Mouse (Mus musculus) lung, adult 2 months (tissue): Measurements from ENCODE around the gene Tmem145.

ENCODE experiments used
- CTCF ChIP-seq: fragments of 200-500 bp; IDR thresholded peaks from 2 replicates; pipeline ENCODE4 v1.5.1; 2011; ENCODE audit warnings: mild to moderate bottlenecking, low read length, control low read depth; ENCODE audit not compliant: insufficient read depth
- POLR2A ChIP-seq: fragments of 200-500 bp; IDR thresholded peaks from 2 replicates; pipeline ENCODE4 v1.6.1; 2011; ENCODE audit warnings: low read depth, mild to moderate bottlenecking, control low read depth, low read length, borderline replicate concordance; ENCODE audit errors: extremely low read depth

GRCm38 (mm10) chr7:25284171-25284570 is 21.7 kb upstream of the Tmem145 start:
- TF ChIP-seq POLR2A (no peak), CTCF (no peak)
